Mouse (Mus musculus): ENCODE results near the gene Clstn2. TPM values are rescaled to one million over a fixed set of nuclear protein-coding genes. Genes with fewer than 3 reads are reported as not detected.

Gene Clstn2
- total and polyA plus RNA-seq, 3 experiments, result not detected

DNA sequence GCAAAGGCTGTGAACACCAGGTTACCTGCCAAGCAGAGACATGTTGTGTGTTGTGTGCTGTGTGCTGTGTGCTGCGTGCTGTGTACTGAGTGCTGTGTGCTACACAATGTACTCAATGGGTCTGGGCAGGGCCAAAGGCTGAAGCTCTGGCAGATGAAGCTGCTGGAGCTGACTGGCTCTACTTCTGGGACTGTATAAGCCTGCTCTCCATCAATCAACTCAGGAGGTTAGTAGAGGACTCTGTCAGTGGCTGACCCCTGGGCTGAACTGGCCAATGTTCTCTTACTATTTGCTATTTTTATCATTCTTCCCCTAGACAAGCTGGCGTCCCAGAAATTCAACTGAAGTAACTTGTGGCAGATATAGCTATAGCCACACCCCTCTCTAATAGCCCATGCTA, 203.1 kb downstream of the Clstn2 start:
- Histone ChIP-seq H3K9ac (ENCODE audit: control insufficient read depth, low read depth, low read length, poor library complexity, severe bottlenecking) (no peak overlapping the region), H3K9me3 (replicated peaks; ENCODE audit: insufficient read depth, low read length) (no peaks in the 10 kb centered on the region), H3K36me3 (ENCODE audit: control insufficient read depth in 1 of 2, insufficient read depth in 2 of 2, low read length in 2 of 2) (no peaks in the 10 kb centered on the region), H3K4me1 (ENCODE audit: control insufficient read depth in 1 of 2, insufficient read depth in 2 of 2, low read length in 2 of 2) (no peaks in the 10 kb centered on the region), H3K27ac (ENCODE audit: control insufficient read depth, low read depth, low read length) (no peak overlapping the region), H3K79me2 (ENCODE audit: control insufficient read depth, insufficient read depth, low read length, poor library complexity) (no peaks in the 10 kb centered on the region), H3K4me3 (ENCODE audit: control insufficient read depth in 1 of 2, insufficient read depth in 1 of 2, low read depth in 2 of 2, low read length in 2 of 2) (no peak overlapping the region), H3K27me3 (ENCODE audit: control insufficient read depth in 1 of 2, insufficient read depth in 2 of 2, low read length in 2 of 2) (no peaks in the 10 kb centered on the region)
- no peak for DNase-seq (ENCODE audit: low read depth, low spot score)
- no peak for TF ChIP-seq TCF12 (IDR thresholded peaks at IDR 0.05; ENCODE audit: low read depth, low read length)
- no peak for TF ChIP-seq USF1 (IDR thresholded peaks at IDR 0.05; ENCODE audit: low read depth, low read length)
- TF ChIP-seq USF2 (IDR thresholded peaks at IDR 0.05; ENCODE audit: borderline replicate concordance in 1 of 2, insufficient read depth in 1 of 2, low read depth in 1 of 2, low read length in 2 of 2), result no peak

DNA sequence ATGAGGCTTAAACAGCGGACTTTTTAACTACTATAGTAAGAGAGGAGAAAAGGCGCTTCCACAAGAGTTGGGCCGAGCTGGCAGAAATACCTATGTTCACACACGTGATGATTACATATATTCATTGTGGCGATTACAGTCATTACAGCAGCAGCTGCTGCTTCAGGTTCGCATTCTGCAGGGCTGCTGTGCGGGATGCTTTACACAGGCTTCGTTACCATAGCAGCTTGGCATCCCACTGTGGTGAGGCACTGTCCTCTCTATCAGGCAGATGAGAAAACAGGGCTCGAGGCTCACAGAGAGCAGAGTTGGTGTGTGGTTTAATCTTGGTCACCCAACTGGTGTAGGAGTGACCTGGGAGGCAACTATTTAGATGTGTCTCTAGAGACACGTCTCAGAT, 205.3 kb downstream of the Clstn2 start:
- no peak overlapping the region for H3K4me3 ChIP-seq (ENCODE audit: control insufficient read depth in 1 of 2, insufficient read depth in 1 of 2, low read depth in 2 of 2, low read length in 2 of 2)
- no peak for TF ChIP-seq NRF1 (IDR thresholded peaks at IDR 0.05; ENCODE audit: insufficient read depth, low read depth, low read length, poor library complexity, severe bottlenecking)
- no peak overlapping the region for H3K9ac ChIP-seq (ENCODE audit: control insufficient read depth, low read depth, low read length, poor library complexity, severe bottlenecking)
- DNase-seq (ENCODE audit: low read depth, low spot score), result no peak
- no peaks in the 10 kb centered on the region for H3K79me2 ChIP-seq (ENCODE audit: control insufficient read depth, insufficient read depth, low read length, poor library complexity)
- H3K27ac ChIP-seq (ENCODE audit: control insufficient read depth, low read depth, low read length), result no peak overlapping the region
- H3K4me1 ChIP-seq (ENCODE audit: control insufficient read depth in 1 of 2, insufficient read depth in 2 of 2, low read length in 2 of 2), result no peaks in the 10 kb centered on the region
- H3K9me3 ChIP-seq (replicated peaks; ENCODE audit: insufficient read depth, low read length), result no peaks in the 10 kb centered on the region
- H3K36me3 ChIP-seq (ENCODE audit: control insufficient read depth in 1 of 2, insufficient read depth in 2 of 2, low read length in 2 of 2), result no peaks in the 10 kb centered on the region
- no peaks in the 10 kb centered on the region for H3K27me3 ChIP-seq (ENCODE audit: control insufficient read depth in 1 of 2, insufficient read depth in 2 of 2, low read length in 2 of 2)

DNA sequence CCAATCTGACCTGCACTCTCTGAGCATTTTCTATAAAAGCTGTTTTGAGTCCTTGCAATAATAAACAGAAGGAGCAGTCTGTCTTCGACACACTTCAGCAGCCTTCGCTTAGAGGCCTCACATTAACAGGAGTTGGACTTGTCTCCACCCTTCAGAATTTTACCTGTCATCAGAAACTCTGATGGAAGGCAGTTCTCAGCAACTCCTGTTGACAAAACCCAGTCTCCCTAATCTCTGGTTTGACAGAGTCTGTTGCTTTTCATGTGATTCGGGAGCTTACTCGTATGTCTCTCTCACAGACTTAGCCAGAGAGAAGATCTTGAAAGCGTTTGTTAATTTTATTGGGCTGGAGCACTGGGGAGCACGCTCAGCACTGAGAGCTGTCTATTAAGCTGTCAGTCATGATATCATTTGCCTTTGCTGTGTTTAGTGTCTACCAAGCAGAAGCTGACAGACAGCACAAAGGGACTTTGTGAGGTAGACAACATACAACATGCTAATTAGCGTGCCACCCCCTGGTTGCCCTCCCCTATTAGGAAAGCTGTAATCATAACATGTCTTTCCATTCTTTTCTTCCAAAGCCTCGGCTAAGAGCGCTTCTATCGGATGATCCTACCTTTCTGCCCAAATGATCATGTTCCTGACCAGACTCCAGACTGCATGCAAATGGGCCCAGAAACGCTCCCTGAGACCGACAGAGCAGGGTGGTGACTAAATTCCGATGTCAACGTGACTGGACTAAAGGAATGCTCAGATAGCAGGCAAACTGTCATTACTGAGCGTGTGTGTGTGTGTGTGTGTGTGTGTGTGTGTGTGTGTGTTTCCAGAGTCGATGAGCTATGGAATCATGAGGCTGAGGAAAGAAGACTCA, 206.7 kb downstream of the Clstn2 start:
- H3K9me3 ChIP-seq (replicated peaks; ENCODE audit: insufficient read depth, low read length), result no peaks in the 10 kb centered on the region
- no peaks in the 10 kb centered on the region for H3K4me1 ChIP-seq (ENCODE audit: control insufficient read depth in 1 of 2, insufficient read depth in 2 of 2, low read length in 2 of 2)
- H3K27ac ChIP-seq (ENCODE audit: control insufficient read depth, low read depth, low read length), result no peak overlapping the region
- H3K4me3 ChIP-seq (ENCODE audit: control insufficient read depth in 1 of 2, insufficient read depth in 1 of 2, low read depth in 2 of 2, low read length in 2 of 2), result no peak overlapping the region
- TF ChIP-seq NRF1 (IDR thresholded peaks at IDR 0.05; ENCODE audit: insufficient read depth, low read depth, low read length, poor library complexity, severe bottlenecking) (no peak), TBP (IDR thresholded peaks at IDR 0.05; ENCODE audit: low read depth, low read length) (no peak), MAFK (IDR thresholded peaks at IDR 0.05; ENCODE audit: borderline replicate concordance, low read depth, low read length) (no peak), ZMIZ1 (IDR thresholded peaks at IDR 0.05; ENCODE audit: low read depth, low read length) (no peak), USF2 (IDR thresholded peaks at IDR 0.05; ENCODE audit: borderline replicate concordance in 1 of 2, insufficient read depth in 1 of 2, low read depth in 1 of 2, low read length in 2 of 2) (no peak), POLR2AphosphoS5 (IDR thresholded peaks at IDR 0.05; ENCODE audit: borderline replicate concordance, low read depth, low read length) (no peak), MYB (IDR thresholded peaks at IDR 0.05; ENCODE audit: low read depth, low read length) (no peak), TCF12 (IDR thresholded peaks at IDR 0.05; ENCODE audit: low read depth, low read length) (no peak)
- H3K27me3 ChIP-seq (ENCODE audit: control insufficient read depth in 1 of 2, insufficient read depth in 2 of 2, low read length in 2 of 2), result no peaks in the 10 kb centered on the region
- no peaks in the 10 kb centered on the region for H3K79me2 ChIP-seq (ENCODE audit: control insufficient read depth, insufficient read depth, low read length, poor library complexity)
- no peak overlapping the region for H3K9ac ChIP-seq (ENCODE audit: control insufficient read depth, low read depth, low read length, poor library complexity, severe bottlenecking)
- H3K36me3 ChIP-seq (ENCODE audit: control insufficient read depth in 1 of 2, insufficient read depth in 2 of 2, low read length in 2 of 2), result no peaks in the 10 kb centered on the region
- no peak for DNase-seq (ENCODE audit: low read depth, low spot score)
